Mouse (Mus musculus) bone marrow macrophage, adult 2 months (primary cell): ENCODE data around the gene Mrps15. TPM values are rescaled to one million over a fixed set of nuclear protein-coding genes. Genes with fewer than 3 reads are reported as not detected.

Experiments used
- H3K27ac ChIP-seq: 2 replicates; pipeline ENCODE4 v1.5.1; 2012; ENCODE audit warnings: low read depth, low read length; ENCODE audit not compliant: insufficient read depth
- H3K4me1 ChIP-seq: 2 replicates; pipeline ENCODE4 v1.6.1; 2012; ENCODE audit warnings: low read length; ENCODE audit not compliant: control insufficient read depth, insufficient read depth
- H3K4me3 ChIP-seq: 2 replicates; pipeline ENCODE4 v1.5.1; 2012; ENCODE audit warnings: mild to moderate bottlenecking, low read length, moderate library complexity; ENCODE audit not compliant: insufficient read depth
- CTCF ChIP-seq: IDR thresholded peaks from 2 replicates; pipeline ENCODE4 v1.5.1; 2012; ENCODE audit warnings: low read depth, mild to moderate bottlenecking, low read length, moderate library complexity
- POLR2A ChIP-seq: IDR thresholded peaks from 2 replicates; pipeline ENCODE4 v1.6.1; 2012; ENCODE audit warnings: mild to moderate bottlenecking, low read depth, low read length, borderline replicate concordance
- polyA plus RNA-seq: library from polyadenylated mRNA; stranded (reverse); fragments of >200 nt; gene quantifications from 2 replicates; pipeline ENCODE4 v1.2.4, GENCODE M21; 2012; ENCODE audit not compliant: missing spikeins, insufficient read depth, insufficient read length

Gene Mrps15
- polyA plus RNA-seq: 93.3 and 98.8 TPM in 2 replicates

- H3K27ac ChIP-seq: peak within 1 kb of the TSS; percentile 66
- peak within 1 kb of the TSS; percentile 87 for H3K4me3 ChIP-seq
- no peak for TF ChIP-seq CTCF
- TF ChIP-seq POLR2A: no peak
- H3K4me1 ChIP-seq: peaks cover 21% of the 10 kb centered on the region
Observed at GRCm38 (mm10) chr4:126046851-126047585, at the start of gene Mrps15. Mrps15 (plus strand) TSS chr4:126046925.

GRCm38 (mm10) chr4:125997826-125998225, 48.9 kb upstream of the Mrps15 start:
- Histone ChIP-seq H3K4me3 (no peak overlapping the region), H3K4me1 (peaks cover 9% of the 10 kb centered on the region), H3K27ac (no peak overlapping the region)
- no peak for TF ChIP-seq CTCF
- TF ChIP-seq POLR2A: no peak

DNA sequence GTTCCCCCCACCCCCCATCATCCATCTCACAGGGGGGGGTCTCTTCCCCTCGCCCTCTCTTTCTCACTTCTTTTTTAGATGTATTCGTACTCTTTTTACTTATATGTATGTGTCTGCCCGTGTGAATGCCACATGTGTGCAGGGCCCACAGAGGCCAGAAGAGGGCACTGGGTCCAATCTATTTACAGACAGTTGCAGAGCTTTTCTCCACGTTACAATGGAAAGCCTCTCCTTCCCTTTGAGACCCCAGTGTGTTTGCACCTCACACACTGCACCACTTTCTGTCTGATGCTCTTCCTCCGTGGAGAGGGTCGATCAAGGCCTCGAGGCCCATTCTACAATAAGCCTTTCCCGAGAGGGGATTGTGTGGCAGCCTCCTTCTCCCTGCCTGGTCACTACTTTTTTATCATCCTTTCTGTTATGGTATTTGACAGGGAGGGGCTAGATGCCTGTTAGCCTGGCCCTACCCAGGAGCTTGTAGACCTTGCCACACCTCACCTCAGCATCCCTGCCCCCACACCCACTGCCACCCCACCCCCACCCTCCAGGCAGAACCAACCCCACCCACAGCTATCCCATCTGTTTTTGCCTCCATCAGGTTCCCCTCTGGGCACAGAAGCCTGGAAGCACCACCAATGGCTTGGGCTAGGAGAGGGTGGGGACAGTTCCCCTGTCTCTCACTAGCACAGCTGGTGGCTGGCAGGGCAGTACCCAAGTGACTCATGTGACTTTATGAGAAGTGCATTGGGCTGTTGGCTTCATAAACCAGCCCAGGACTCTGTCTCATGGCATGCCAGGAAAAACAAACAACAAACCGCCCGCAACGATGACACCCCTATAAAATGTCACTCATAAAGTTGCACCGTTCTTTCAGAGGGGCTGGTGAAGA, 45.2 kb upstream of the Mrps15 start:
- Histone ChIP-seq H3K4me3 (no peak overlapping the region), H3K27ac (no peak overlapping the region), H3K4me1 (peaks cover 28% of the 10 kb centered on the region)
- TF ChIP-seq CTCF: no peak
- TF ChIP-seq POLR2A: no peak

- TF ChIP-seq CTCF (no peak), POLR2A (no peak)
- Histone ChIP-seq H3K27ac (peak overlapping the region; percentile 95), H3K4me3 (no peak overlapping the region), H3K4me1 (peaks cover 40% of the 10 kb centered on the region)
Observed at GRCm38 (mm10) chr4:126017676-126018332, 28.9 kb upstream of the Mrps15 start.

DNA sequence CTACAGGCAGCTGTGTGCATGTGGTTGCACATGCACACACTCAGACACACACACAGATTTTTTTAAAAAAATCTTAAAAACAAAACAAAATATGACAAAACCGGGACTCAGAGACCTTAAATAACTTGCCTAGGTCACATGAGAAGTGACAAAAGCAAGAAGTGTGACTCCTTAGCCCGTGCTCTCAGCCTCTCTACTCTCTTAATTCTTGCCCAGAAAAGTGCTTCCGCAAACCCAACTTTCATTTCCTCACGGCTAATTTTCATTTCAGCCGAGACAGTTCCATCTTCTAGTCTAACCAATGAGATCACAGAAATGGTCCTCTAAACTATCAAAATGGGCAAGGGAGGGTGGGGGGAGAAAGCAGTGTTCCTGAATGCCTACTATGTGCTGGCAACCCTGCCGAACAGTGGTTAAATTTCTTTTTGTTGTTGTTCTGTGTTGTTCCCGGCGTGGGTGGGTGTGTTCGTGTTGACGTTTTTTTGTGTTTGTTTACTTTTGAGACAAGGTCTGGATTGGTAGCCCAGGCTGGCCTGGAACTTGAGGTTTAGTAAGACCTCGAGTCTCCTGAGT, 27.7 kb upstream of the Mrps15 start:
- TF ChIP-seq CTCF: no peak
- no peak for TF ChIP-seq POLR2A
- Histone ChIP-seq H3K4me3 (peak overlapping the region; percentile 31), H3K4me1 (peaks cover 49% of the 10 kb centered on the region), H3K27ac (peak overlapping the region; percentile 95)

- Histone ChIP-seq H3K4me1 (peaks cover 44% of the 10 kb centered on the region), H3K4me3 (peak within 1 kb of the TSS; percentile 52), H3K27ac (peak within 1 kb of the TSS; percentile 58)
- TF ChIP-seq POLR2A (no peak), CTCF (no peak)
Observed at GRCm38 (mm10) chr4:126024303-126024900, 22.3 kb upstream of the Mrps15 start, which contains the start of gene Csf3r. Csf3r (plus strand) TSS chr4:126024550.

DNA sequence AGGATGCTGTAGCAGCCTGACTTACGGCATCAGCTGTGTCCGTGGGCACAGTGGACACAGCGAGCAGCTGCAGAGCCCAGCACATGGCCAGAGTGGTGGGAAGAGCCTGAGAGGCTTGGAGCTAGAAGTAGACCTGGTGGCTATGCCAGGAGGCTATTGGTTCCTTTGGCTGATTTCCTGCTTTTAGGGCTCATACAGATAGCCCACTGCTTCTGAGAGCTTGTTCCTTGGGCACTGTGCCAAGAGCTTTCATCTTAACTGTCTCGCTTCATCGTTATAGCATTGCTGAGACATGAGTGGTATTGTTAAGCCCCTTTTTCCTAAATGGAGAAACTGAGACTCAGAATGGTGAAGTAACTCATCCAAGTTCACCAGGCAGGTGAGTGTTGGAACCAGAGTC, 20.9 kb upstream of the Mrps15 start:
- peaks cover 37% of the 10 kb centered on the region for H3K4me1 ChIP-seq
- TF ChIP-seq CTCF: no peak
- no peak for TF ChIP-seq POLR2A
- H3K4me3 ChIP-seq: no peak overlapping the region
- H3K27ac ChIP-seq: no peak overlapping the region

GRCm38 (mm10) chr4:126027980-126028379, 18.7 kb upstream of the Mrps15 start:
- no peak for TF ChIP-seq POLR2A
- no peak overlapping the region for H3K27ac ChIP-seq
- H3K4me1 ChIP-seq: peaks cover 41% of the 10 kb centered on the region
- H3K4me3 ChIP-seq: no peak overlapping the region

DNA sequence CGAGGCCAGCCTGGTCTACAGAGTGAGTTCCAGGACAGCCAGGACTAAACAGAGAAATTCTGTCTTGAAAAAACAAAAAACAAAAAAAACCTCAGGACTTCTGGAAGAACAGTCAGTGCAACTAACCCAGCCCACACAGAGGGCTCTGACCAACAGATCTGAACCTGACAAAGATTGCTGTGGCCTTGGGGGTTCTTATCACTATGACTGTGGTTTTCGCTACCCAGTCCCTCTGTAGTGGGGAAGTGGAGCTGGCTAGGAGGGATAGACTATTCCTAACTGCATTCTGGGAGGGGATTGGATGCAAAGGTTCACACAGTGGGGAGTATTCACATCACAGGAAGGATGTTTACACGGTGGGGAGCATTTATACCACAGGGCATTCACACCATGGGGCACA, 17.7 kb upstream of the Mrps15 start:
- no peak for TF ChIP-seq POLR2A
- TF ChIP-seq CTCF: no peak

More for the DNA sequence above, 17.7 kb upstream of the Mrps15 start:
- Histone ChIP-seq H3K27ac (no peak overlapping the region), H3K4me1 (peaks cover 33% of the 10 kb centered on the region), H3K4me3 (no peak overlapping the region)
